Mouse (Mus musculus) liver, adult 2 months (tissue): ENCODE results near the gene Casq2. TPM values are rescaled to one million over a fixed set of nuclear protein-coding genes. Genes with fewer than 3 reads are reported as not detected.

Experiments
- DNase-seq: peaks from one replicate; pipeline ENCODE4 v3.0.0-alpha.2; 2011; ENCODE audit warnings: low read depth, low spot score; ENCODE audit errors: extremely low read depth
- H3K27ac ChIP-seq: fragments of 200-500 bp; replicated peaks from 2 replicates; pipeline ENCODE4 v1.5.1; 2012; ENCODE audit warnings: low read depth, mild to moderate bottlenecking, control low read depth, inconsistent platforms, low read length; ENCODE audit not compliant: insufficient read depth
- H3K27me3 ChIP-seq: fragments of 200-500 bp; 2 replicates; pipeline ENCODE4 v1.6.1; 2012; ENCODE audit warnings: mild to moderate bottlenecking, moderate library complexity, low read length, inconsistent platforms; ENCODE audit not compliant: control insufficient read depth, insufficient read depth
- H3K36me3 ChIP-seq: fragments of 200-500 bp; 2 replicates; pipeline ENCODE4 v1.6.1; 2012; ENCODE audit warnings: low read length, inconsistent platforms; ENCODE audit not compliant: control insufficient read depth, insufficient read depth
- H3K4me1 ChIP-seq: fragments of 200-500 bp; 2 replicates; pipeline ENCODE4 v1.6.1; 2011; ENCODE audit warnings: low read length; ENCODE audit not compliant: control insufficient read depth, insufficient read depth
- H3K4me3 ChIP-seq: fragments of 200-500 bp; 2 replicates; pipeline ENCODE4 v1.5.1; 2011; ENCODE audit warnings: low read depth, mild to moderate bottlenecking, control low read depth, low read length, moderate library complexity; ENCODE audit not compliant: insufficient read depth
- H3K79me2 ChIP-seq: fragments of 200-500 bp; 2 replicates; pipeline ENCODE4 v1.6.1; 2012; ENCODE audit warnings: inconsistent platforms, mild to moderate bottlenecking, low read length, moderate library complexity; ENCODE audit not compliant: control insufficient read depth, insufficient read depth
- H3K9ac ChIP-seq: fragments of 200-500 bp; 2 replicates; pipeline ENCODE4 v1.6.1; 2012; ENCODE audit warnings: low read depth, mild to moderate bottlenecking, control low read depth, inconsistent platforms, low read length
- CTCF ChIP-seq: fragments of 200-500 bp; IDR thresholded peaks from 2 replicates; pipeline ENCODE4 v1.5.1; 2011; ENCODE audit warnings: low read depth, low read length, control low read depth
- POLR2A ChIP-seq: fragments of 200-500 bp; IDR thresholded peaks from 2 replicates; pipeline ENCODE4 v1.6.1; 2011; ENCODE audit warnings: low read length, control low read depth; ENCODE audit not compliant: insufficient read depth; ENCODE audit errors: extremely low read depth
- WGBS: fragments of 180-500 bp; shearing (Covaris S2); methylation state at CpG from one replicate; pipeline ENCODE4 v1.1.7; 2018; 5-methylcytosine and 5-hydroxymethylcytosine counted together
- polyA plus RNA-seq: library from polyadenylated mRNA; depleted of rRNA; stranded (reverse); fragments of >200 nt; gene quantifications from 2 replicates; pipeline ENCODE4 v1.2.3, GENCODE M21; 2012
- total RNA-seq: library from RNA; depleted of rRNA; stranded (reverse); fragments of >200 nt; gene quantifications from 2 replicates; pipeline ENCODE4 v1.2.3, GENCODE M21; 2014

Gene Casq2
- total and polyA plus RNA-seq, 2 experiments: 0.65 TPM; not detected in 1

DNA sequence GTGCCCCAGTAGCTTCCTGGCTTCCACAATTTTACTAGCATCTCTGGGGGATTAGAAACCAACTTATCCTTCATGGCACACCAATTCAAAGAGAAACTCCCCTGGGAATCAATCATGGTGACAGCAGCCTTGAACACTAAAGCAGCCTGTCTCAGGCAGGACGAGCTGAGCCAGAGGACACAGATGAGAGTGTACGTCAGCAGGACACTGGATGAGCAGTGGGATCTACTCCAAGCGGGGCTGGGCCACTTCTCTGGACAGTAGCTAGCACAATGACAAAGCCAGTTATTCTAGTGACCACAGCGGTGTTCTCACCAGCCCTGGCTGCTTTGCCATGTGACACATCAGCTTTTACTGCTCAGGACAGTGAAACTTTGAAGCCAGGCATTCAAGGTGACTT lies 95.0 kb downstream of the Casq2 start:
- TF ChIP-seq POLR2A: no peak
- TF ChIP-seq CTCF: no peak
- Histone ChIP-seq H3K4me1 (no peaks in the 10 kb centered on the region), H3K4me3 (no peak overlapping the region), H3K36me3 (no peaks in the 10 kb centered on the region; the same call in 1 of the 2 replicates), H3K27me3 (no peaks in the 10 kb centered on the region), H3K79me2 (no peaks in the 10 kb centered on the region), H3K27ac (no peak overlapping the region), H3K9ac (no peak overlapping the region)
- no peak for DNase-seq
- 90% methylated on average over 4 of the region's 4 CpGs for WGBS

DNA sequence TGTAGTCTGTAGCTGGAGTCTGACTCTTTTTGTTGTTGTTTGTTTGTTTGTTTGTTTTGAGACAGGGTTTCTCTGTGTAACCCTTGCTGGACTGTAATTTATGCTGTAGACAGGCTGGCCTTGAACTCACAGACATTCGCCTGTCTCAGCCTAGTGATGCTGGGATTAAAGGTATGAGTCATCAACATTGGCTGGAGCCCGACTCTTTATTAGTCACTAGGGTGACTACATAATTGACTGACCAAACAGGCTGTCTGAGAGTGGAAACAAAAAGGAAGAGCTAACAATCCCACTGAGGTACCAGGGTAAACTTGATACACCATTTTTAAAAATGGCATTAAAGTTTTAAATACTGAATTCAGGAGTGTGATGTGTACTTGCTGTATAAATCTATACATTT lies 96.4 kb downstream of the Casq2 start:
- Histone ChIP-seq H3K4me3 (no peak overlapping the region), H3K4me1 (peaks cover under 1% of the 10 kb centered on the region; the same call in 1 of the 2 replicates), H3K27ac (no peak overlapping the region), H3K9ac (no peak overlapping the region), H3K79me2 (no peaks in the 10 kb centered on the region), H3K27me3 (no peaks in the 10 kb centered on the region), H3K36me3 (no peaks in the 10 kb centered on the region; the same call in 1 of the 2 replicates)
- 92% methylated on average over 2 of the region's 2 CpGs for WGBS
- DNase-seq: no peak
- TF ChIP-seq POLR2A (no peak), CTCF (no peak)

DNA sequence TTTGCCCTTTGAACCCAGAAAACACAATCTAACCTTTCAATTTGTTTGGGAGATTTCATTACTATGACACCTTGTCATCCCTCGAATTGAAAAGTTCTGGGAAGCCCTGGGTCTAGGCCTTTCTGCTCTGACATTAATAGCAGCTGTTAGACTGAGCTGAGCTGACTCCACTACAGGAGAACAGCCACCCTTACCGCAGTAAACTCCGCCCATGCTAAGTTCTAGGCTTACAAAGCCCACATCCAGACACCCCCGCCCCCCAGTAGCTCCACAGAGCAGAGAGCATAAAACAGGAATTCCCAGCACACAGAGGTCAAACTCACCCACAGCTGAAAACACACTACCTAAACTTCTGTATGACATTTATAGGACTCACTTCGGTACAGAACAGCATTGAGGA lies 98.5 kb downstream of the Casq2 start:
- DNase-seq: no peak
- no peaks in the 10 kb centered on the region for H3K79me2 ChIP-seq
- no peak overlapping the region for H3K27ac ChIP-seq
- no peak overlapping the region for H3K4me3 ChIP-seq
- peaks cover 2% of the 10 kb centered on the region; the same call in 1 of the 2 replicates for H3K4me1 ChIP-seq
- no peak overlapping the region for H3K9ac ChIP-seq
- no peaks in the 10 kb centered on the region for H3K27me3 ChIP-seq
- TF ChIP-seq POLR2A: no peak
- no peak for TF ChIP-seq CTCF
- 93% methylated on average over 5 of the region's 5 CpGs for WGBS
- H3K36me3 ChIP-seq: no peaks in the 10 kb centered on the region; the same call in 1 of the 2 replicates

DNA sequence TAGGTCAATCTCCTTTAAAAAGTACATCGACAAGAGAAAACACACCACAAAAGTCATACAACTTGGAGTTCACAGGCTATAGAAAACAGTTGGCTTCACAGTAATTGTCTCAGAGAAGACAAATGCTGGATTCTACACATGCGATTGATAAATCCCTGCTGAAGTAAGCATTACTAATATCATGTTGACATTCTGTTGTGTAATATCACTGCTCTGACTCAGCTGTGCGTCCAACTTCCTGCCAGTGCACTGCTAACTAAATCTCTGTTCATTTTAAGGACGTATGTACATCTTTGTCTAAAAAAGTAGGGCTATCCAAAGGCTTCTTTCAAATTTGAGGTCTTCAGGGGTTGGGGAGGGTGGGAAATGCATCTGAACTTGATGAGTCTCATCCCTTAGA lies 101.2 kb downstream of the Casq2 start:
- Histone ChIP-seq H3K36me3 (no peaks in the 10 kb centered on the region), H3K4me1 (peaks cover 2% of the 10 kb centered on the region; the same call in 1 of the 2 replicates), H3K4me3 (no peak overlapping the region), H3K27ac (no peak overlapping the region), H3K27me3 (no peaks in the 10 kb centered on the region), H3K9ac (no peak overlapping the region), H3K79me2 (0 out of 2 replicates have a peak, but pooled peaks cover 4% of the 10 kb centered on the region)
- DNase-seq: peak; percentile 63
- TF ChIP-seq CTCF: no peak
- no peak for TF ChIP-seq POLR2A
- 24% methylated on average over 4 of the region's 4 CpGs for WGBS

DNA sequence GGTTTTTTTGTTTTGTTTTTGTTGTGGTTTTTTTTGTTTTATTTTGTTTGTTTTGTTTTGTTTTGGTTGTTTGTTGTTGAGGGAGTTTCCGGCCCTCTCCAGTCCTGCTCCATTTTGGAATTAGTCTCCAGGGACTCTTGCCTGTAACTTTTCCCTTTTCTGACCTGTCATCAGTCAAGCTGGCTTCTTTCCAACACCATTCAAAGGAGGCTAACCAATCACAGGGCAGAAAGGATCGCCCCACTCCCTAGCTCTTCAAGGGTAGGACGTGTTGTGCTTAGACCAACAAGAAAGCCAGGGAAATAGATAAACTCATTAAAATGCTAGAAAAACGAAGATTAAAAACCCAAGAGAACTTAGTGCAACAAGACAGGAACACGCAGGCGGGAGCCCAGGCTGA lies 102.8 kb downstream of the Casq2 start:
- 78% methylated on average over 6 of the region's 6 CpGs for WGBS
- Histone ChIP-seq H3K36me3 (no peaks in the 10 kb centered on the region), H3K9ac (no peak overlapping the region), H3K27ac (no peak overlapping the region), H3K4me1 (peaks cover 6% of the 10 kb centered on the region; the same call in 1 of the 2 replicates), H3K4me3 (no peak overlapping the region), H3K27me3 (no peaks in the 10 kb centered on the region), H3K79me2 (0 out of 2 replicates have a peak, but pooled peaks cover 4% of the 10 kb centered on the region)
- no peak for DNase-seq
- TF ChIP-seq POLR2A: no peak
- TF ChIP-seq CTCF: no peak

DNA sequence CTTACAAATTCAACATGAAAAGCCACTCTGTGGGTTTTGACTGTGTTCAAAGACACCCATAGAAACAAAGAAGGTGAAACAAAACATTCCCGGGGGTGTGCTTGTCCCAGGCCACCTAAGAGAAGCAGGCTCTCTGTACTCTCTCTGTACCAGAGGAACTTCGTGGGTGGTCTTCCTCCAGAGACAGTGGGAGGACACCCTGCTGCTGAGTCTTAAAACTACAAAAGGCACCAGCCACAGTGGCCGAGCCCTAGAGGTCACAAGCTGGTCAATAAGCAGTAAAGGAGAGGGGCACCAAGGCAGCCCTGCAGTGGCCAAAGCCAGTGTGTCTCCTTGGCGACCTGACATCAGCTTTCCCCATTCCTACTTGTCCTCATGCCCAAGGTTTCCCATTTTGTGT lies 103.8 kb downstream of the Casq2 start:
- Histone ChIP-seq H3K79me2 (0 out of 2 replicates have a peak, but pooled peaks cover 4% of the 10 kb centered on the region), H3K27me3 (no peaks in the 10 kb centered on the region), H3K36me3 (peaks cover 2% of the 10 kb centered on the region; the same call in 1 of the 2 replicates), H3K4me3 (no peak overlapping the region), H3K4me1 (peaks cover 6% of the 10 kb centered on the region; the same call in 1 of the 2 replicates), H3K27ac (no peak overlapping the region), H3K9ac (no peak overlapping the region)
- no peak for DNase-seq
- TF ChIP-seq POLR2A (no peak), CTCF (no peak)
- 73% methylated on average over 4 of the region's 4 CpGs for WGBS
